Comparison of ENCODE assay signal across 19 mouse cellular contexts in the genomic region with DNA sequence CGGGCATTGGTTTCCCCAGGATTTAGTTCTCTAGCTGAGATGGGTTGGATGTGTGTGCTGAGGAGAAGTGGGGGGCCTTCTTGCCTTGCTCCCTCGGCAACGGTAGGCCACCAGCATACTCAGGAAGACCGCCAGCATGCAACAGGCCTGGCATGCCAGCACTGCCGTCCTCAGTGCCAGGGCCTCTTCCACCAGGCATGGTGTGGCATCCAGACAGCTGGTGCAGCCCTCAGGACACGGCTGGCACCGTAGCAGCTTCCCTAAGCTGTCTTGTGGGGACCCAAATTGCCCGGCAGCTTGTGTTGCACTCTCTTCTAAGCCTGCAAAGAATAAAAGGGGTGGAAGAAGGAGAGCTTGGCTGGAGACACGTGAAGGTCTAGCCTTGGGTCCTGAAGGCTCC. TPM values are rescaled to one million over a fixed set of nuclear protein-coding genes. Genes with fewer than 3 reads are reported as not detected.
DNase-seq lines count a peak whose midpoint lies in the region; ATAC-seq and TF ChIP-seq lines count a peak whose summit lies in the region.
"Had no signal": no experiment of that assay in that cellular context is flagged by ENCODE, and none has a peak within 500 bp of the region (broad histone marks: within the 10 kb centered on the region; RNA-seq: fewer than 3 reads in every experiment).

No protein-coding gene starts in this region.

- TF ChIP-seq CTCF in liver, postnatal 0 days (IDR thresholded peaks at IDR 0.05; ENCODE audit: low read depth), result no peak

- no peak for ATAC-seq in megakaryocyte, adult 5-6 weeks (ENCODE audit: poor library complexity, severe bottlenecking)
- no peak for ATAC-seq in liver, postnatal 0 days
- ATAC-seq: liver, embryonic 12.5 days had no signal

- no peak overlapping the region for H3K4me2 ChIP-seq in liver, postnatal 0 days (ENCODE audit: low read depth, low read length)
- H3K4me2 ChIP-seq: forebrain, embryonic 12.5 days; liver, embryonic 12.5 days; lung, embryonic 14.5 days; midbrain, embryonic 12.5 days had no signal

- no peaks in the 10 kb centered on the region for H3K36me3 ChIP-seq in megakaryocyte, embryonic 14.5 days (replicated peaks; ENCODE audit: low read length)
- H3K36me3 ChIP-seq in liver, postnatal 0 days (replicated peaks; ENCODE audit: insufficient read depth, low read length), result no peaks in the 10 kb centered on the region
- H3K36me3 ChIP-seq: forebrain, embryonic 12.5 days; liver, embryonic 12.5 days; midbrain, embryonic 12.5 days had no signal

- H3K9me3 ChIP-seq in megakaryocyte, embryonic 14.5 days, result peaks cover 11% of the 10 kb centered on the region
- no peaks in the 10 kb centered on the region for H3K9me3 ChIP-seq in liver, postnatal 0 days (ENCODE audit: low read length)
- H3K9me3 ChIP-seq: liver, embryonic 12.5 days; midbrain, embryonic 12.5 days had no signal

- WGBS in liver, postnatal 0 days (ENCODE audit: insufficient replicate concordance), result 77% methylated on average over 9 of the region's 9 CpGs

- TF ChIP-seq EP300 in liver, postnatal 0 days (IDR thresholded peaks at IDR 0.05; ENCODE audit: low read depth), result no peak

- peak; percentile 47 for DNase-seq in gastrocnemius, postnatal 10 days
- no peak for DNase-seq in gastrocnemius, postnatal 36 days
- DNase-seq in cerebellum, adult 11-12 months, result peak; percentile 73
- peak; percentile 70 to 77 for DNase-seq in cerebellum, postnatal 14 days
- no peak for DNase-seq in liver, postnatal 0 days
- no peak for DNase-seq in urinary bladder, postnatal 10 days (ENCODE audit: low spot score)
- DNase-seq: adrenal gland, postnatal 14 days; heart, adult 18-20 months; heart, postnatal 4 days; kidney, adult 18-20 months; kidney, postnatal 14 days; lung, embryonic 14.5 days had no signal

- H3K4me1 ChIP-seq in megakaryocyte, embryonic 14.5 days, result peaks cover 35% of the 10 kb centered on the region
- peaks cover 8% of the 10 kb centered on the region for H3K4me1 ChIP-seq in liver, postnatal 0 days (ENCODE audit: insufficient read depth)

- H3K4me3 ChIP-seq in megakaryocyte, embryonic 14.5 days (replicated peaks), result peak overlapping the region; percentile 66
- H3K4me3 ChIP-seq in liver, postnatal 0 days (ENCODE audit: low read depth, low read length), result no peak overlapping the region
- H3K4me3 ChIP-seq: forebrain, embryonic 12.5 days; liver, embryonic 12.5 days; midbrain, embryonic 12.5 days had no signal

- peaks cover 52% of the 10 kb centered on the region for H3K27me3 ChIP-seq in megakaryocyte, embryonic 14.5 days (replicated peaks)
- H3K27me3 ChIP-seq in liver, postnatal 0 days (ENCODE audit: insufficient read depth, low read length), result no peaks in the 10 kb centered on the region

- no peak overlapping the region for H3K27ac ChIP-seq in liver, postnatal 0 days (ENCODE audit: low read depth)
- H3K27ac ChIP-seq: forebrain, embryonic 12.5 days; liver, embryonic 12.5 days; macrophage; midbrain, embryonic 12.5 days; stomach, postnatal 0 days had no signal

- intact Hi-C loops in gastrocnemius, postnatal 36 days (cut with DNase I), result loop anchor here (5.0 kb wide), 1 partner anchor 121 kb away; no protein-coding TSS in a partner anchor

- H3K9ac ChIP-seq in liver, postnatal 0 days (replicated peaks), result no peak overlapping the region
- H3K9ac ChIP-seq: forebrain, embryonic 12.5 days; liver, embryonic 12.5 days; lung, embryonic 14.5 days; midbrain, embryonic 12.5 days had no signal

RNA-seq across cellular contexts. Expression of a gene that starts 5.5 kb away (rescaled TPM):
- total RNA-seq in gastrocnemius, postnatal 10 days (2021), result under 1 TPM; 0.07 to 0.09 TPM
- under 1 TPM in 1 of 2 experiments, not detected in 1; 0.03 TPM for total RNA-seq in gastrocnemius, postnatal 36 days (2021)
- polyA plus RNA-seq in megakaryocyte, embryonic 14.5 days (2012; ENCODE audit: insufficient read depth, low replicate concordance), result 0.04 TPM in 1 of 2 replicates, not detected in the other
- total RNA-seq in megakaryocyte, adult 5-6 weeks (2015), result not detected in 2 replicates
- total RNA-seq in megakaryocyte, adult 5-6 weeks (2017), result under 0.01 TPM in 1 of 2 replicates, not detected in the other
- polyA plus RNA-seq in liver, postnatal 0 days (2015; fragmentation: Nextera tagmentation; extraction: Ambion mirVana), result 0.04 TPM in 1 of 2 replicates, not detected in the other
- total RNA-seq: heart, adult 18-20 months had no signal
- polyA plus RNA-seq: liver, embryonic 12.5 days had no signal

RNA-seq across cellular contexts. Expression of a gene that starts 16.0 kb away (rescaled TPM):
- total RNA-seq in gastrocnemius, postnatal 10 days (2021), result 10 to 100 TPM; 33.7 to 34.8 TPM
- total RNA-seq in gastrocnemius, postnatal 36 days (2021), result 10 to 100 TPM; 42.0 to 43.4 TPM
- polyA plus RNA-seq in megakaryocyte, embryonic 14.5 days (2012; ENCODE audit: insufficient read depth, low replicate concordance), result 0.91 and 1.5 TPM in 2 replicates
- total RNA-seq in megakaryocyte, adult 5-6 weeks (2015), result 4.0 and 4.4 TPM in 2 replicates
- 7.6 and 8.5 TPM in 2 replicates for total RNA-seq in megakaryocyte, adult 5-6 weeks (2017)
- polyA plus RNA-seq in liver, postnatal 0 days (2015; fragmentation: Nextera tagmentation; extraction: Ambion mirVana), result 0.89 and 0.92 TPM in 2 replicates

RNA-seq across cellular contexts. Expression of a gene that starts 30.9 kb away (rescaled TPM):
- total RNA-seq in gastrocnemius, postnatal 10 days (2021), result 10 to 100 TPM; 28.5 to 33.8 TPM
- 10 to 100 TPM; 33.5 to 37.9 TPM for total RNA-seq in gastrocnemius, postnatal 36 days (2021)
- 4.6 and 6.9 TPM in 2 replicates for polyA plus RNA-seq in megakaryocyte, embryonic 14.5 days (2012; ENCODE audit: insufficient read depth, low replicate concordance)
- 17.2 and 19.8 TPM in 2 replicates for total RNA-seq in megakaryocyte, adult 5-6 weeks (2015)
- total RNA-seq in megakaryocyte, adult 5-6 weeks (2017), result 8.2 and 15.2 TPM in 2 replicates
- 18.3 and 19.8 TPM in 2 replicates for polyA plus RNA-seq in liver, postnatal 0 days (2015; fragmentation: Nextera tagmentation; extraction: Ambion mirVana)

Comparison
In these comparisons a context has a peak if more than half of its experiments do, and no peak if none do; other contexts are left out.
1. DNase-seq: peak in gastrocnemius, postnatal 10 days (single experiment), cerebellum, adult 11-12 months (single experiment) and cerebellum, postnatal 14 days (2 of 2); none in gastrocnemius, postnatal 36 days (0 of 2), liver, postnatal 0 days (single experiment) and urinary bladder, postnatal 10 days (single experiment).